Comparison of ENCODE assay signal across 8 mouse cellular contexts in the genomic region with DNA sequence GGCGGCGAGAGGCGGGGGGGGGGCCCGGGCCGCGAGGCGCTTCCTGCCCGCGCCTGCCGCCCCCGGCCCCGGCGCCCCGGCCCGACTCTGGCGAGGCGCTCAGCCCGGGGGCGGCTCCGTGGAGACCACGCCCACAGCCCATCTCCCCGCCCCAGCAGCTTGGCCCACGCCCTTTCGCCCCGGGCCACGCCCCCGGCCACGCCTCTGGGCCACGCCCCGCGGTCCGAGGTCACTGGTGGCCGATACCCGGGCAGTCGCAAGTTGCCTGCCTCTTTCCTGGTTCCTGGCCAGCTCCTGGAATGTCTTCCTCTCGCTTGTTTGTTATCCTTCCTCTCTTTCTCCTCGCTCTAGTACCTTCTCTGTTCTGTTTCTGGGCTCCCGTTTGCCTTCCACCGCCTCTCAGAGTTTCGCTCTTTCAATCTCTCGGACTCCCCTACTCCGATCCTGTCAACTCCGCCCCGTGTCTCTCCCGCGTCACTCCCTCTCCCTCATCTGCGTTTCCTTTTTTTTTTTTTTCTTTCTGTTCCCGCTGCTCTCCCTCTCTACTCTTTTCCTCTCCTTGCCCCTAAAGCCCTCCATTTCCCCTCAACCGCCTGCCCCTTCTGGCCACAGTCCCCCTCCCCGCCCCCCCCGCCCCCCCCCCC. TPM values are rescaled to one million over a fixed set of nuclear protein-coding genes. Genes with fewer than 3 reads are reported as not detected.
DNase-seq lines count a peak whose midpoint lies in the region; ATAC-seq and TF ChIP-seq lines count a peak whose summit lies in the region.

Gene Plxnd1, minus strand, starts transcription at position 129 of the 644 bp plus-strand sequence.

- H3K9ac ChIP-seq in heart, embryonic 11.5 days (ENCODE audit: low read depth, low read length), result peak within 1 kb of the TSS; percentile 80
- peak within 1 kb of the TSS; percentile 70 for H3K9ac ChIP-seq in kidney, embryonic 15.5 days

- H3K27me3 ChIP-seq in erythroblast, embryonic 14.5 days (ENCODE audit: control insufficient read depth), result peaks cover 75% of the 10 kb centered on the region
- peaks cover 25% of the 10 kb centered on the region for H3K27me3 ChIP-seq in heart, embryonic 11.5 days (ENCODE audit: control insufficient read depth, insufficient read depth, low read length)
- peaks cover 18% of the 10 kb centered on the region for H3K27me3 ChIP-seq in kidney, embryonic 15.5 days

- ATAC-seq in heart, embryonic 11.5 days (replicated peaks; ENCODE audit: insufficient number of reproducible peaks, low FRiP score, low TSS enrichment), result peak; percentile 79
- peak; percentile 72 for ATAC-seq in kidney, embryonic 15.5 days (replicated peaks; ENCODE audit: low FRiP score)

- H3K27ac ChIP-seq in heart, embryonic 11.5 days (ENCODE audit: low read depth, low read length), result peak within 1 kb of the TSS; percentile 81
- H3K27ac ChIP-seq in kidney, embryonic 15.5 days, result peak within 1 kb of the TSS; percentile 93

- no peaks in the 10 kb centered on the region for H3K36me3 ChIP-seq in erythroblast, embryonic 14.5 days (ENCODE audit: control insufficient read depth)
- H3K36me3 ChIP-seq in heart, embryonic 11.5 days (ENCODE audit: control insufficient read depth, insufficient read depth, low read length), result 0 out of 2 replicates have a peak, but pooled peaks cover 2% of the 10 kb centered on the region
- peaks cover 5% of the 10 kb centered on the region; the same call in 1 of the 2 replicates for H3K36me3 ChIP-seq in kidney, embryonic 15.5 days

- TF ChIP-seq POLR2A in brain, embryonic 14.5 days (IDR thresholded peaks at IDR 0.05; ENCODE audit: borderline replicate concordance, extremely low read depth, insufficient read depth, insufficient read length, poor library complexity, severe bottlenecking), result no peak

- no peak for TF ChIP-seq CTCF in brain, embryonic 14.5 days (IDR thresholded peaks at IDR 0.05; ENCODE audit: borderline replicate concordance, extremely low read depth, insufficient read depth, insufficient read length)

- H3K4me3 ChIP-seq in erythroblast, embryonic 14.5 days (replicated peaks), result peak within 1 kb of the TSS; percentile 63
- peak within 1 kb of the TSS; percentile 68 for H3K4me3 ChIP-seq in heart, embryonic 11.5 days (ENCODE audit: low read depth, low read length)
- peak within 1 kb of the TSS; percentile 74 for H3K4me3 ChIP-seq in kidney, embryonic 15.5 days (replicated peaks)

- WGBS in heart, embryonic 11.5 days (ENCODE audit: insufficient replicate concordance), result 2% methylated on average over 41 of the region's 51 CpGs
- WGBS in kidney, embryonic 15.5 days, result under 1% methylated on average over 24 of the region's 51 CpGs

- H3K4me1 ChIP-seq in erythroblast, embryonic 14.5 days (ENCODE audit: control insufficient read depth), result peaks cover 31% of the 10 kb centered on the region
- H3K4me1 ChIP-seq in heart, embryonic 11.5 days (ENCODE audit: control insufficient read depth, insufficient read depth, low read length), result peaks cover 58% of the 10 kb centered on the region
- H3K4me1 ChIP-seq in kidney, embryonic 15.5 days, result peaks cover 87% of the 10 kb centered on the region

- DNase-seq in CD4-positive helper T cell, adult 2 months (ENCODE audit: low read depth, low spot score), result peak; percentile 86
- DNase-seq in brain, embryonic 14.5 days (ENCODE audit: low read depth), result peak; percentile 86
- peak; percentile 92 for DNase-seq in liver
- DNase-seq in monocyte, adult 2 months (ENCODE audit: low read depth in 1 of 2, low spot score in 2 of 2), result peak; percentile 77 to 93
- DNase-seq in spleen, postnatal 14 days (ENCODE audit: low spot score in 2 of 2), result peak; percentile 84 to 85

- peak within 1 kb of the TSS; percentile 89 for H3K4me2 ChIP-seq in heart, embryonic 11.5 days
- H3K4me2 ChIP-seq in kidney, embryonic 15.5 days, result peak within 1 kb of the TSS; percentile 93

- peaks cover 11% of the 10 kb centered on the region; the same call in 1 of the 2 replicates for H3K9me3 ChIP-seq in erythroblast, embryonic 14.5 days (ENCODE audit: control insufficient read depth, low read length)
- peaks cover 3% of the 10 kb centered on the region; the same call in 1 of the 2 replicates for H3K9me3 ChIP-seq in heart, embryonic 11.5 days (replicated peaks; ENCODE audit: control insufficient read depth, low read length)
- H3K9me3 ChIP-seq in kidney, embryonic 15.5 days (replicated peaks), result no peaks in the 10 kb centered on the region

RNA-seq across cellular contexts. Expression of gene Plxnd1, which starts in this region (rescaled TPM):
- 34.7 and 38.5 TPM in 2 replicates for polyA plus RNA-seq in brain, embryonic 14.5 days (2012; rRNA removed)
- 0.11 and 0.18 TPM in 2 replicates for polyA plus RNA-seq in erythroblast, embryonic 14.5 days (2012)
- polyA plus RNA-seq in heart, embryonic 11.5 days (2014; fragmentation: Nextera tagmentation; extraction: Ambion mirVana), result 56.1 and 60.0 TPM in 2 replicates
- polyA plus RNA-seq in kidney, embryonic 15.5 days (2015; fragmentation: Nextera tagmentation; extraction: Ambion mirVana), result 47.3 and 52.7 TPM in 2 replicates

Comparison
In these comparisons a context has a peak if more than half of its experiments do, and no peak if none do; other contexts are left out.
1. Peak in every context shown above with its lines: DNase-seq, ATAC-seq, H3K4me3 ChIP-seq and H3K27ac ChIP-seq.
2. RNA of gene Plxnd1 (polyA plus RNA-seq): 56.1 to 60.0 TPM in heart, embryonic 11.5 days, 47.3 to 52.7 TPM in kidney, embryonic 15.5 days and 34.7 to 38.5 TPM in brain, embryonic 14.5 days; 0.11 to 0.18 TPM in erythroblast, embryonic 14.5 days; every median in the first group is over 10 times any median in the second.